Mouse (Mus musculus) hindlimb bud, embryonic 11.5 days (tissue): Measurements from ENCODE around the gene Rin1.

Experiments used
- DNase-seq: peaks from one replicate; pipeline ENCODE4 v3.0.0-alpha.2; 2012; ENCODE audit warnings: low read depth, low spot score; ENCODE audit errors: extremely low spot score

Gene Rin1

GRCm38 (mm10) chr19:5040862-5041523 lies 9.3 kb upstream of the Rin1 start, which contains the start of gene Brms1:
Gene Brms1 (plus strand): TSS chr19:5041354.
- DNase-seq, result no peak

DNA sequence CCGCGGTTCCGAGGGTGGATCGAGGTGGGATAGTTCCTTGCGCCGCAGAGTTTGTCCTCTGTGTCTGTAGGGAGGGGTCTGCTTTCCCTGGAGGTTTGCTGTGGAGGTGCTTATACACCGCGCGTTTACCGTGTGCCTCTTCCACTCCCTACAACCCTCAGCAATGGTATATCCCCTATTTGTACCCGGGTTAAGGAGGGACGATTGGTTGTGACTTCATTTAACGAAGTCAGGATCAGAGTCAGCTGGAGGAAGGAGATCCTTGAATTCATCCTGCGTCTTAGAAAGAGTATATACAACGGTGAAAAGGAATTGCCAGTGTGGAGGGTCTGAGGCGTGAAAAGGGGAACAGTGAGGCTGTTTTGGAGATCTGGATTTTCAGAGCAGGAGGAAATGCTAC lies 8.7 kb upstream of the Rin1 start:
- DNase-seq, result no peak

DNA sequence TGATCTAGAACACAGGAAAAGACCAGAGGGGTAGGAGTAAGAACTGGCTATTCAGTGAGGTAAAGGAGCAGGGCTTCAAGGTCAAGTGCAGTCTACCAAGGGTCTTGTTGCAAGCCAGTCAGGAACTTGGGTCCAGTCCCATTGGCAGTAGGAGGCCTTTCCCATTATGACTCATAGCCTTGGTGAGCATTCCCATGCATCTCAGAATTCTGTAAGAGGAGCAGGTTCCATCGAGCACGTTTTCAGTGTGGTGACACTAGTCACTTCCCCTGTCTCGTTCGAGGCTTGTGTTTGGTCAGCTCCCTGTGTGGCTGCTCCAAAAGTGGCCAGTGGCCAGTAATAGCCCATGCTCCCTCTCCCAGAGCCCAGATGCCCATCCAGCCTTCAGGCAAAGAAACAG lies 4.8 kb upstream of the Rin1 start:
- no peak for DNase-seq

- no peak for DNase-seq
Observed at GRCm38 (mm10) chr19:5048138-5049056, 1.9 kb upstream of the Rin1 start.

GRCm38 (mm10) chr19:5049325-5049724 lies 956 bp upstream of the Rin1 start:
- DNase-seq, result no peak

GRCm38 (mm10) chr19:5051031-5051430 lies 750 bp downstream of the Rin1 start:
- no peak for DNase-seq

GRCm38 (mm10) chr19:5051515-5051914 lies 1.2 kb downstream of the Rin1 start:
- DNase-seq, result no peak

DNA sequence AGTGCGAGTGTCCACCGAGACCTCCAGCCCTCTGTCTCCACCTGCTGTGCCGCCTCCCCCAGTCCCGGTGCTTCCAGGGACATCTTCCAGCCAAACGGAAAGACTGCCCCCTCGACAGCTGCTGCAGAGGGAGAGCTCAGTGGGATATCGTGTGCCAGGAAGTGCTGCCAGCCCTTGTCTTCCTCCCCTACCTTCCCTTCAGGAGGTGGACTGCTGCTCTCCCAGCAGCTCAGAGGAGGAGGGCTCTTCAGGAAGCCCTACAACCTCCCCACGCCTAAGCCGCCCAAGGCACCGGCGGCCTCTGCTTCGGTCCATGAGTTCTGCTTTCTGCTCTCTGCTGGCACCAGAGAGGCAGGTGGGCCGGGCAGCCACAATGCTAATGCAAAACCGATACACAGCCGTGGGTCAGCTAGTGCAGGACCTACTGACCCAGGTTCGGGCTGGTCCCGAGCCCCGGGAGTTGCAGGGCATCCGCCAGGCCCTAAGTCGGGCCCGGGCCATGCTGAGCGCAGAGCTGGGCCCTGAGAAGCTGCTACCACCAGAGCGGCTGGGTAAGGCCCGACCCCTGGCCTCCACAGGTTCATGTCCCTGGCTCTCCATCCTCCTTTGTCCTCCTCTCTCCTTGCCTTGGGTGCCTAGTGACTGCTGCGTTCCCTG lies 2.0 kb downstream of the Rin1 start:
- no peak for DNase-seq

DNA sequence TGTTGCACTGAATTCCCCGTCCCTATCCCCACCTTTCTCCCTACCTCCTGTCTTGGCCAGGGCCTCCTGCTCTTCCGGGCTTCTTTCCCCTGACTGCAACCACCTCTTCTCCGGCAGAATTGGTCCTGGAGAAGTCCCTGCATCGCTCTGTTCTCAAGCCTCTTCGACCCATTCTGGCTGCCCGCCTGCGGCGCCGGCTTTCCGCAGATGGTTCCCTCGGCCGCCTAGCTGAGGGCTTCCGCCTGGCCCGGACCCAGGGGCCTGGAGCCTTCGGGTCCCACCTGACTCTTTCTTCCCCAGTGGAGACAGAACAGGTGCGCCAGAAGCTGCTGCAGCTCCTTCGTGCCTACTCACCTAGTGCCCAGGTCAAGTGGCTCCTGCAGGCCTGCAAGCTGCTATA lies 2.6 kb downstream of the Rin1 start:
- DNase-seq, result no peak

DNA sequence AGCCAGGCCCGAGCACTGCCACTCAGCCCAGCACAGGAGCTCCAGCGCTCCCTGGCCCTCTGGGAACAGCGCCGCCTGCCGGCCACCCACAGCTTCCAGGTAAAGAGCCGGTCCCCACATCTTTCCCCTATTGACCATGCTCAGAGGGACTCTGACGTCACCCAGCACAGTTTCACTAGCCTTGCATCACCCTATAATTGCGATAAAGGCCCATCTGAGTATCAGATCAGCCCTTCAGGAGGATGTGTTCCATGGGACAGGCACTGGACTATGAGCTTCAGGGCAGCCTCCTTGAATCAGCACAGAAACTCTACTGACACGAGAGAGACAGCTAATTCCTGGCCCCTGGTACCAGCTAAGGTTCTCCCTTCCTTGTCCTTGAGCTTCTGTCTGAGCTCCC lies 3.6 kb downstream of the Rin1 start:
- DNase-seq, result no peak

DNA sequence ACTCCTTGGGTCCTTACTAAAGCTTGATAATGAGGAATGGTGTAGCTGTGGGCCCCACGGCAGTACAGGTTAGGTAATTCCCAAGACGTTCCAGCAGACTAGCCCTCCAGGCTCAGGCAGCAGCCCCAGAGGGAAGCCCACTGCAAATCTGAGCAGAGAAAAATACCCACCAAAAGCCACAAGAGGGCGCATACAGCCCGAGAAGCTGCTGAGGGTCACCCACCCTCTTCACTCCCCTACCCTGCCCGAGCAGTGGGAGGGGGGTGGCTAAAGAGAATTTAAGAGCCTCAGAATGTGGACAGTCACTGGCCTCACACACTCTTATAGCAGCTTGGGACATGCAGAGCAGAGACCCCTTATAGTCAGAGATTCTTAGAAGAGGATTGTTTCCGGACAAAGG lies 6.0 kb downstream of the Rin1 start:
- no peak for DNase-seq

GRCm38 (mm10) chr19:5057876-5058775 lies 7.8 kb downstream of the Rin1 start:
- no peak for DNase-seq

GRCm38 (mm10) chr19:5058801-5059771 lies 8.8 kb downstream of the Rin1 start:
- DNase-seq, result no peak

DNA sequence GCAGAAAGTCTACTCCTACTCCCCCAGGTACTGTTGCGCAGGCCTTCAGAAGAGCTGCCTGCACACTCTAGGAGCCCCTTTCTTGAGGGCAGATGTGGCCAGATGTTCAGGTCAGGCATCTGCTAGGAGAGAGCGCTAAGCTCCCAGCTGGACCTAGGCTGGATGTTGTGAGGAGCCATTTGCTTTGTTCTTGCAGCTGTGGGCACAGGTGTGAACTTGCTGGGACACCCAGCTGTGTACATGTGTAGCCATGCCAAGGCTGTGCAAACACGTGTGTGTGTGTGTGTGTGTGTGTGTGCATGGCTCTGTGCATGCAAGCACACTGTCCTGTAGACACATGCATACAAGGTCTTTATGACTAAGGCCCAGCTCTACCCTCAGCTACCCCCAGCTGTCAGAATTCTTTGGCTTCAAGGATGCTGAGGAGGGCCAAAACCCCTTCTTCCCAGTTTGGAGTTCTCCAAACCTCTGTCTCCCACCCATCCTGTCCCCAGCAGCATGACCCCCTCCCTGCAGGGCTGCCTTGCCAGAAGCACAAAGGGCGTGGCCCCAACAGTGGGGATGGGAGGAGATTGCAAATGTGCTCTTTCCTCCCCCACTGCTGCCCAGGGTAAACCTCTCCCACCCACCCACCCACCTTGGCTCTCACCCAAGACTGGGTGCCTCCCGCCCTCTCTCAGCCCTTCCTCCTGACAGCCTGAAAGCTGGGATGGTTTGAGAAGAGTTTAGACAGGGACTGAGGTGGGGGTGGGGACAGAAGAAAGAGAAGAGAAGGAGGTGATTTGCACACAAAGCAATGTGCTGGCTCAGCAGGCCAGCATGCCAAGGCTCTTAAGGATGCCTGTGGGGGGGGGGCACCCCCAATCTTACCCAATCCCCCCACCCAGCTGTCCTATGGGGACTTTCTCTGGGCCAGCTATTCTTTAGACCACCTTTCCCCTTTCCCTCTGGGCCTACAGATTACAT lies 10.4 kb downstream of the Rin1 start:
- DNase-seq, result no peak

GRCm38 (mm10) chr19:5062041-5062440 lies 11.8 kb downstream of the Rin1 start:
- no peak for DNase-seq

GRCm38 (mm10) chr19:5062446-5062845 lies 12.2 kb downstream of the Rin1 start:
- no peak for DNase-seq

DNA sequence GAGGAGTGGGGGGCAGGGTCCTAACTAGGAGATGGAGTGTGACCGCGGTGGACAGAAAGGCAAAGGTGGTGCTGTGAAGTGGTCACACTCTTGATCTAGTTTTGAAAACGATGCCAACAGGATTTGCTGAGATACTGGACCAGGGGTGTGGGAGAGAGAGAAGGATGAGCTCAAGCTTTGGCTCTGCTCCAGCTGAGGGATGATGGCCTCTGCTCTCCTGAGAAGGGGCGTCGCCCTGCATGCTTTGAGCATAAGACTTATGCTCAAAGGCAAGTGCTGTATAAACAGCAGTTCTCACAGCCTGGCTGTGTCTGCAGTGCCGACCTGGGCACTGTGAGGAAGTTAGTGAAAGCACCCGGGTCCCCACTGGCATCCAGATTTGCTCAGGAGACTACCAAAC lies 14.8 kb downstream of the Rin1 start:
- DNase-seq, result no peak

- DNase-seq, result no peak
Observed at GRCm38 (mm10) chr19:5067040-5067799, 16.9 kb downstream of the Rin1 start.
